Mouse (Mus musculus): ENCODE measurements around the gene Vash1.

Gene Vash1

DNA sequence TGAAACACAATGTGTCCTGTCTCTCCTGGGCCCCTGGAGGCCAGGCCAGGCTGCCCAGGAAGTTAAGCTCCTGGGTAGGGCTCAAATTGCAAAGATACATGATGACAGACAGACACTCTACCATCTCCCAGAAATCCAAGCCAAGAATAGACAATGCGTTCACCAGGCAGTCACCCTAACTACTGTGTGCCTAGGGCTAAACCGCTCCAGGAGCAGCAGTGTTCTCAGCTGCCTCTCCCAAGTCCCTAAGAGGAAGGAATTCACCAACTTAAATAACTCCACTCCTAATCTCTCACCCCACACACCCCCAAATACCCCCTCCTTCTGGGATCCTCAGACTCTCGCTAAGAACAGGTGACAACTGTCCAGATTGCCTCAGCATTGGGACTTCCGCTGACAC, 6.4 kb upstream of the Vash1 start:
- DNase-seq (ENCODE audit: low read depth, low spot score), result no peak
- Histone ChIP-seq H3K36me3 (ENCODE audit: control insufficient read depth, insufficient read depth, low read length, poor library complexity, severe bottlenecking) (no peaks in the 10 kb centered on the region), H3K27me3 (ENCODE audit: control insufficient read depth, insufficient read depth, low read length, poor library complexity, severe bottlenecking) (no peaks in the 10 kb centered on the region)

- H3K36me3 ChIP-seq (ENCODE audit: control insufficient read depth, insufficient read depth, low read length, poor library complexity, severe bottlenecking), result no peaks in the 10 kb centered on the region
These were observed 6.0 kb upstream of the Vash1 start for GRCm38 (mm10) chr12:86672507-86672906.

GRCm38 (mm10) chr12:86679546-86679930, 1.0 kb downstream of the Vash1 start:
- Histone ChIP-seq H3K36me3 (ENCODE audit: control insufficient read depth, insufficient read depth, low read length, poor library complexity, severe bottlenecking) (no peaks in the 10 kb centered on the region), H3K27me3 (ENCODE audit: control insufficient read depth, insufficient read depth, low read length, poor library complexity, severe bottlenecking) (no peaks in the 10 kb centered on the region)
- no peak for DNase-seq (ENCODE audit: low read depth, low spot score)

More at GRCm38 (mm10) chr12:86672507-86672906, 6.0 kb upstream of the Vash1 start:
- DNase-seq (ENCODE audit: low read depth, low spot score), result no peak
- H3K27me3 ChIP-seq (ENCODE audit: control insufficient read depth, insufficient read depth, low read length, poor library complexity, severe bottlenecking), result no peaks in the 10 kb centered on the region

- Histone ChIP-seq H3K27me3 (ENCODE audit: control insufficient read depth, insufficient read depth, low read length, poor library complexity, severe bottlenecking) (no peaks in the 10 kb centered on the region), H3K36me3 (ENCODE audit: control insufficient read depth, insufficient read depth, low read length, poor library complexity, severe bottlenecking) (no peaks in the 10 kb centered on the region)
- DNase-seq (ENCODE audit: low read depth, low spot score), result no peak
These were observed 1.5 kb downstream of the Vash1 start for GRCm38 (mm10) chr12:86679991-86680491.

DNA sequence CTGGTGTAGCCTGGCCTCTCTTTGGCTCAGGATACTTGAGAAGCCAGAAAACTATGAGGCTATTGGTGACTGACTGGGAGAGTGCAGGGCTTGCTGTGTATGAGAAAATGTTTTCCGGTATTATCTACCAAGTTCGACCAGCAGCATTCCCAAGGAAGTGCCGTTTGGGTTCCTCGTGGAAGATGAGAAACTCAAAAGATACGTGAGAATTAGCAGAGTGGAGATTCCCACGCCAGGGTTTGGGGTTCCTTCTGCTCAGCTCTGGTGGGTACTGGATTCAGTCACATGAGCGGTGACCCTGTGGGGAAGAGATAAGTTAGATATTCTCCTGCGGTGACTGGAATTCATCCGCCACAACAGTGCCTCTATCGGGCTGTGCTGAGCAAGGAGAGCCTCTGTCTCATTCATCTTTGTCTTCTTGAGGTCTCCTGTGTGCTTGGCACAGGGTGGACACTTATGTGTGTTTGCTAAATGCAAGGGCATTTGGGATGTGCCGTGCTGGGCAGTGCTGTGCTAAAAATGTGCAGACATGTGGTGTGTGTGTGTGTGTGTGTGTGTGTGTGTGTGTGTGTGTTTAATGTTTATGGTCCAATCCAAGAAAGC, 2.2 kb downstream of the Vash1 start:
- Histone ChIP-seq H3K27me3 (ENCODE audit: control insufficient read depth, insufficient read depth, low read length, poor library complexity, severe bottlenecking) (no peaks in the 10 kb centered on the region), H3K36me3 (ENCODE audit: control insufficient read depth, insufficient read depth, low read length, poor library complexity, severe bottlenecking) (no peaks in the 10 kb centered on the region)
- DNase-seq (ENCODE audit: low read depth, low spot score), result no peak

DNA sequence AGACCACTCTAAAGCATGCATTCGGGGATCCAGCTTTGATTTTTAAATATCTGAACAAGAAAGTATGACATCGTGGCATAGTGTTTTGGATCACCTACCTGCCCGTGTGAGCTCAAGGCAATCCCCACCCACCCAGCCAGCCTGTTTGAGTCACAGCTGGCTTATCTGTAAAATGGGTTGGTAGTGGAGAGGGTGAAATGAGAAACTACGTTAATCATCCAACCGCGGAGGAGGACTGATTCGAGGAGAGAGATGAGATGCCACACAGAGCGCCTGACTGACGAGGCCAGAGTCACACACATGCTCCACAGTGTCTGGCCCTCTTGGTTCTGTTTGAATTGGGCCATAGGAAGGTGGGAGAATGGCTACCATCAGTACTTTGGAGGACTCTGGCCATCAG, 3.1 kb downstream of the Vash1 start:
- DNase-seq (ENCODE audit: low read depth, low spot score), result no peak
- H3K27me3 ChIP-seq (ENCODE audit: control insufficient read depth, insufficient read depth, low read length, poor library complexity, severe bottlenecking), result no peaks in the 10 kb centered on the region
- H3K36me3 ChIP-seq (ENCODE audit: control insufficient read depth, insufficient read depth, low read length, poor library complexity, severe bottlenecking), result no peaks in the 10 kb centered on the region

- no peaks in the 10 kb centered on the region for H3K36me3 ChIP-seq (ENCODE audit: control insufficient read depth, insufficient read depth, low read length, poor library complexity, severe bottlenecking)
- no peak for DNase-seq (ENCODE audit: low read depth, low spot score)
- H3K27me3 ChIP-seq (ENCODE audit: control insufficient read depth, insufficient read depth, low read length, poor library complexity, severe bottlenecking), result no peaks in the 10 kb centered on the region
These were observed 3.7 kb downstream of the Vash1 start for GRCm38 (mm10) chr12:86682178-86682577.

- Histone ChIP-seq H3K36me3 (ENCODE audit: control insufficient read depth, insufficient read depth, low read length, poor library complexity, severe bottlenecking) (no peaks in the 10 kb centered on the region), H3K27me3 (ENCODE audit: control insufficient read depth, insufficient read depth, low read length, poor library complexity, severe bottlenecking) (no peaks in the 10 kb centered on the region)
- DNase-seq (ENCODE audit: low read depth, low spot score), result no peak
These were observed 5.2 kb downstream of the Vash1 start for GRCm38 (mm10) chr12:86683698-86684097.

DNA sequence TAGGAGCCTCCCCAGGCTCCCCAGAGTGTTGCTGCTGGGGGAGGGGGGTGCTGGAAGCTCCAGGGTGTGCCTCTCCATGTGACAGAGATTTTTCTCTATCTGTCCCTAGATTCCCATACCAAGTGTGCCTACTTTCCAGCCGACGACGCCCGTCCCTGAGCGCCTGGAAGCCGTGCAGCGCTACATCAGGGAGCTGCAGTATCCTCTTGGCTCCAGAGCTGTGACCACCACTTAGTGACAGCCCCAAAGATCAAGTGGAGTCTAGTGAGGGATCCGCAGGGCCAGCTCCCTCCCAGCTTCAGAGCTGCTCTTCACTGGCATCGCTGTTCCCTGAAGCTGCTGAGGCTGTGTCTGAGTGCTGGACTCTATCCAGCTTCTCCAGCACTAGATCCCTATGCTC, 6.8 kb downstream of the Vash1 start:
- no peaks in the 10 kb centered on the region for H3K27me3 ChIP-seq (ENCODE audit: control insufficient read depth, insufficient read depth, low read length, poor library complexity, severe bottlenecking)
- DNase-seq (ENCODE audit: low read depth, low spot score), result no peak
- H3K36me3 ChIP-seq (ENCODE audit: control insufficient read depth, insufficient read depth, low read length, poor library complexity, severe bottlenecking), result no peaks in the 10 kb centered on the region

- H3K27me3 ChIP-seq (ENCODE audit: control insufficient read depth, insufficient read depth, low read length, poor library complexity, severe bottlenecking), result no peaks in the 10 kb centered on the region
- peak; percentile 34 for DNase-seq (ENCODE audit: low read depth, low spot score)
- H3K36me3 ChIP-seq (ENCODE audit: control insufficient read depth, insufficient read depth, low read length, poor library complexity, severe bottlenecking), result no peaks in the 10 kb centered on the region
These were observed 8.2 kb downstream of the Vash1 start for GRCm38 (mm10) chr12:86686551-86687330.

DNA sequence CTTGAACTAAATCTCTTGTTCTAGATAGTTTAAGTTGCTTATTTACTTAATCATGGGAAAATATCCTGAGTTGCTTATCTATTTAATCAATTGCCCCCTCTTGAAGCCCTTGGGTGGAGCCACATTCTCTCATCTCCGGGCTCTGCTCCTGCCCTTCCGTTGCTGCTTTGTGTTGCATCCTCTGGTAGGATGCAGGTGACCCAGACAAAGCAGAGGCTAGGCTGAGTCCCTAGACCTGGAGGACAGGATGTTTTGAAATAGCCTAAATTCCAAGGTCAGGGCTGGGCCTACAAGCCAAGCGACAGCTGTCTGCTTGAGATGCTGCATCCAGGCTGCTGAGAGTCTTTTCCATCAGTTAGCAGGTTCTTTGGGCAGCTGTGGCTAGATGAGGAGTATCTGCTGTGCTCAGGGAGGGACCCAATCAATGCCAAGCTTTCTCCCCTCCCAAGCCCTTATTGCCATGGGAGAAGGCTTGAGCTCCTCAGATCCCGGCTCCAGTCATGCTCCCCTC, 9.0 kb downstream of the Vash1 start:
- Histone ChIP-seq H3K27me3 (ENCODE audit: control insufficient read depth, insufficient read depth, low read length, poor library complexity, severe bottlenecking) (no peaks in the 10 kb centered on the region), H3K36me3 (ENCODE audit: control insufficient read depth, insufficient read depth, low read length, poor library complexity, severe bottlenecking) (no peaks in the 10 kb centered on the region)
- no peak for DNase-seq (ENCODE audit: low read depth, low spot score)

DNA sequence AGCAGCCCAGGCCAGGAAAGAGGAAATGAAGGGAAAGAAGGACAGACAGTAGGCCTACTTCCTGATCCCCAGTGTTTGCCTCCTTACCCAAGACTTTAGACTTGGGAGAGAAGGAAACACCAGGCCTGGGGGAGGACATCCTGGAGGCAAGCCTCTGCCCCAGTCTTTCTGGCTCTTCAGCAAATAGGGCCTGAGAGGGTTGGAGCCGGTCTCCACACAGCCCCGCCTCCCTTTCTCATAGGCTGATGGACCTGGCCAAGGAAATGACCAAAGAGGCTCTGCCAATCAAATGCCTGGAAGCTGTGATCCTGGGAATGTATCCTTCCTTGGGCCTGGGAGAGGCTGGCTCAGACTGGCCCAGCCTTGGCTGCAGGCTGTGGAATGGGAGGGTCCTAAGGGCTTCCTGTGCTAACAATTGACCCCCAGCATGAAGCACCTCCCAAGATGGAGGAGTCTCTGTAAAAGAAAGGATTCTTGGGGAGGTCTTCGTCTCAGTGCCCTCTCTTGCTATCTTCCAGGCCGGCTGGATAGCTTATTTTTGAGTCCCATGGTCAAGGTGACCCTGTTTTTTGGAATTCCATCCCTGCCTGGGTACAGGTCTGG, 9.6 kb downstream of the Vash1 start:
- DNase-seq (ENCODE audit: low read depth, low spot score), result no peak
- no peaks in the 10 kb centered on the region for H3K36me3 ChIP-seq (ENCODE audit: control insufficient read depth, insufficient read depth, low read length, poor library complexity, severe bottlenecking)
- H3K27me3 ChIP-seq (ENCODE audit: control insufficient read depth, insufficient read depth, low read length, poor library complexity, severe bottlenecking), result no peaks in the 10 kb centered on the region

DNA sequence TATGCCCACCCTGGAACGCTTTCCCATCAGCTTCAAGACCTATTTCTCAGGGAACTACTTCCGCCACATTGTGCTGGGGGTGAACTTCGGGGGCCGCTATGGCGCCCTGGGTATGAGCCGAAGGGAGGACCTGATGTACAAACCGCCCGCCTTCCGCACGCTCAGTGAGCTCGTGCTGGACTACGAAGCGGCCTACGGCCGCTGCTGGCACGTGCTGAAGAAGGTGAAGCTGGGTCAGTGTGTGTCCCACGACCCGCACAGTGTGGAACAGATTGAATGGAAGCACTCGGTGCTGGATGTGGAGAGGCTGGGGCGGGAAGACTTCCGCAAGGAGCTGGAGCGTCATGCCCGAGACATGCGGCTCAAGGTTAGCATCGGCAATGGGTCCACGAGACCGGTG, 10.4 kb downstream of the Vash1 start:
- Histone ChIP-seq H3K27me3 (ENCODE audit: control insufficient read depth, insufficient read depth, low read length, poor library complexity, severe bottlenecking) (no peaks in the 10 kb centered on the region), H3K36me3 (ENCODE audit: control insufficient read depth, insufficient read depth, low read length, poor library complexity, severe bottlenecking) (no peaks in the 10 kb centered on the region)
- DNase-seq (ENCODE audit: low read depth, low spot score), result no peak

GRCm38 (mm10) chr12:86690700-86691485, 12.4 kb downstream of the Vash1 start:
- no peak for DNase-seq (ENCODE audit: low read depth, low spot score)
- Histone ChIP-seq H3K36me3 (ENCODE audit: control insufficient read depth, insufficient read depth, low read length, poor library complexity, severe bottlenecking) (no peaks in the 10 kb centered on the region), H3K27me3 (ENCODE audit: control insufficient read depth, insufficient read depth, low read length, poor library complexity, severe bottlenecking) (no peaks in the 10 kb centered on the region)

Data from splenic B cell, adult 2 months (primary cell).